Mouse (Mus musculus): ENCODE results near the gene Mettl6.
A peak's percentile ranks its signal among the peaks of the same experiment; 100 is the strongest.

Mettl6 gene

DNA sequence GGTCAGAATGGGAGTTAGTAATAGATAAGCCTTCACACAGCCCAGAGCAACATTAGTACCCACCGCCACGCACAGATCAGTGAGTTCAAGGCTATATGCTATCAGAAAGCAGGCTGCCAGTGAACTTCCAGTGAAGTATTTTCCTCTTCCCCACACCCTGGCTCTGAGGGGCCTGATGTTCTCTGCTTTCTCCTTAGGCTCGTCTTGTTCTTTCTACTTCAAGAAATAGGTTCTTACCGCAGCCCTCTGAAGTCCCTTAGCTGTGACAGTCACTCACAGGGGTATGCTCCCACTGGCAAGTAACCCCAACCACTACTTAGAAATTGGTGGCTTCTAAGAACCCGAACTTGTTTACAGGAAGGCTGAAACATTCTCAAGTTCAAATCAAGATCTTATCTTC is 61.7 kb downstream of the Mettl6 start:
- DNase-seq (ENCODE audit: low spot score in 2 of 2): no peak

DNA sequence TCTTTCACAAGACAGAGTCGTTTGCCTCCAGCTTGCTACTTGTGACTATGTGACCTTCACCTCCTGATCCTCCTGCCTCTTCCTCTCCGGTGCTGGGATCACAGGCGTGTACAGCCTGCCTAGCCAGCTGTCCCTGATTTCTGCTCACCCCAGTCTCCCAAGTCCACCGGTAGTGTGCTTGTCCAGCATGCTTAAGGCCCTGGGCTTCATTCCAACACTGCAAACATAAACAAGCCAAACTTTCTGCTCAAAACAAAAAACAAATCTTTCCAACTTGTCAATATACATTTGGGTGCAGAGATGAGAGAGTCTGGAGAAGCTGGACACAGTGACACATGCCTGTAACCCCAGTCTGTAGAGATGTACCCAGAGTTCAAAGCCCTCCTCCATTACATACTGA is 62.4 kb downstream of the Mettl6 start:
- DNase-seq (ENCODE audit: low spot score in 2 of 2): no peak

DNA sequence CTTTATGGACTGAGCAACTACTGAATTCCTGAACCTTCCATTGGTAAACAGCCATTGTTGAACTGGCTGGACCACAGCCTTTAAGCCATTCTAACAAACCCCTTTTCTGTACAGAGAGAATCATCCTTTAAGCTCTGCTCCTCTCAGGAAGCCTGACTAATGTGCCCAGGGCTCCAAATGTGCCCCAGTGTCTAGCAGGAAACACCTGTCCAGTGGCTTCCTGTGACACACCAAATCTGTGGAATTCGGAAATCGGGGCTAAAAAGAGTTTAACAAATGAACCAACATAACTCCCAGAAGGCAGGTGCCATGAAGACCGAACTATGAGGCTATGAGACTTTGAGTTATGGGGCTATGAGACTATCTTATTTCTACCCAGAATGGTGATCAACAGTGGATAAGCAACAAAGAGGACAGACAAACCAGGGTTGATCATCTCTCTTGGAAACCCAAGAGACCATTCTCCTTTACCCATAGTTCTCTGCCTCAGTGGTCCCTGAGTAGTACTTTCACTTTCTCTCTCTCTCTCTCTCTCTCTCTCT is 63.0 kb downstream of the Mettl6 start:
- no peak for DNase-seq (ENCODE audit: low spot score in 2 of 2)

DNA sequence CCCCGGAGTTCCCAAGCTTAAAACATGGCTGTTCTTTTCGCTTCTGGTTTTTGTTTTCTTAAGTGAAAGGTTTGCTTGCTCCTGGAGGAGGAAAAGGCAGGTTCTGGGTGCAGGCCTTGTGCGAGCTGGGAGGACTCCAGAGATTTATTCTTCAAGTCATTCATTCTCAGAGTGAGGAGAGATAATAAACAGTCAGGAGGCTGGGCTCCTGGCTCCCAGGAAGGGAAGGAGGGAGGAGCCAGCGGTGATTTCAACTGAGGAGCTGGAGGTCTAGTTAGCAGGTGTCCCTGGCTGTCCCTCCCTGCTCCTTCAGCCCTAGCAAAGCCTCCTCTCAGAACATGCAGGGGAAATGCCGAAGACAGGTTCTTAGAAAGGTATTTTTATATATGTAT is 65.8 kb downstream of the Mettl6 start:
- no peak for DNase-seq (ENCODE audit: low spot score in 2 of 2)

DNA sequence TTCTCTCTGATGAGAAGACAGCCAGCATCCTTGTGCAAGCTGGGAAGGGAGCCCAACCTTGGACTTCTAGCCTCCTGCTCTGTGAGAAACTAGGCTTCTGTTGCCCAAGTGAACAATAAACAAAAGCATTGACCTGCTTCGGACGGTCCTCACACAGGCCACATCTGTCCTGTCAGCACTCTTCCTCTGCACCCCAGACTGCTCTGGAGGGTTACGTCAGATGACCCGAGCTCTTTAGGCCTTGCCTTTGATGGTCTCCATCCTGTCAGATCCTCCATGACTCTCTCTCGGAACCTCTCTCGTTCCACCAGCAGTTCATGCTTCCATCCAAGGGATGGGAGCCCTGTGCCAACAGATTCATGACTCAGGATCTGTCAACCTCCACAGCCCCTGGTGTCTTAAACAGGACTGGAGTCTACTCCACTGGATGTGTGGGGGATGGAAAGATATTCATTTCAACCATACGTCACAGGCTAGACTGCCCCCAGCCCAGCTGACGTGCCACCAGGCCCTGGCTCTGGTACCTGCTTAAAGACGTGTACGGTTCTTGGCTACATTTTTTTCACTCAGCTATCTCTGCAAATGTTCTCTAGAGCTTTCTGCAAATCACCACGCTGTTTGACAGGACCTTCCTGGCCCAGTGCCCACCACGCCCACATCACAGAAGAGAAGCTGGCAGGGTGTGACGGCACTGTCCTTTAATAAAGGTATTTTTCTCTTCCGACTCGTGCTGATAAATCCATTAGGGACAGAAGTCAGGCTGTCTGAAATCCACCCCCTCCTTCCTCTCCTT is 66.4 kb downstream of the Mettl6 start:
- peak; percentile 48 to 71 for DNase-seq (ENCODE audit: low spot score in 2 of 2)

Measured in frontal cortex, postnatal 10 days (tissue).